Mouse (Mus musculus): ENCODE results near the gene Fat3. TPM values are rescaled to one million over a fixed set of nuclear protein-coding genes. Genes with fewer than 3 reads are reported as not detected.

Gene Fat3
- total RNA-seq, 2 experiments from 2014 or later = not detected

GRCm38 (mm10) chr9:16312599-16313197 is 188.4 kb downstream of the Fat3 start:
- peak; percentile 86 for ATAC-seq (replicated peaks; ENCODE audit: poor library complexity)

- ATAC-seq (replicated peaks; ENCODE audit: poor library complexity) = no peak
These were observed 189.9 kb downstream of the Fat3 start for GRCm38 (mm10) chr9:16310855-16311848.

GRCm38 (mm10) chr9:16310305-16310704 is 190.8 kb downstream of the Fat3 start:
- no peak for ATAC-seq (replicated peaks; ENCODE audit: poor library complexity)

GRCm38 (mm10) chr9:16307789-16308188 is 193.3 kb downstream of the Fat3 start:
- ATAC-seq (replicated peaks; ENCODE audit: poor library complexity) = no peak

GRCm38 (mm10) chr9:16306222-16306621 is 194.9 kb downstream of the Fat3 start:
- ATAC-seq (replicated peaks; ENCODE audit: poor library complexity) = no peak

- ATAC-seq (replicated peaks; ENCODE audit: poor library complexity) = no peak
These were observed 195.5 kb downstream of the Fat3 start for GRCm38 (mm10) chr9:16305396-16306086.

GRCm38 (mm10) chr9:16304949-16305348 is 196.1 kb downstream of the Fat3 start:
- ATAC-seq (replicated peaks; ENCODE audit: poor library complexity) = no peak

GRCm38 (mm10) chr9:16302484-16302883 is 198.6 kb downstream of the Fat3 start:
- no peak for ATAC-seq (replicated peaks; ENCODE audit: poor library complexity)

GRCm38 (mm10) chr9:16297935-16298334 is 203.2 kb downstream of the Fat3 start:
- ATAC-seq (replicated peaks; ENCODE audit: poor library complexity) = 0 out of 2 replicates have a peak, but pooled peaks have one; percentile 37

GRCm38 (mm10) chr9:16293928-16294806 is 206.9 kb downstream of the Fat3 start:
- ATAC-seq (replicated peaks; ENCODE audit: poor library complexity) = no peak

GRCm38 (mm10) chr9:16292492-16292891 is 208.6 kb downstream of the Fat3 start:
- ATAC-seq (replicated peaks; ENCODE audit: poor library complexity) = no peak

- no peak for ATAC-seq (replicated peaks; ENCODE audit: poor library complexity)
These were observed 210.2 kb downstream of the Fat3 start for GRCm38 (mm10) chr9:16290911-16291310.

GRCm38 (mm10) chr9:16283033-16283432 is 218.1 kb downstream of the Fat3 start:
- ATAC-seq (replicated peaks; ENCODE audit: poor library complexity) = no peak

- ATAC-seq (replicated peaks; ENCODE audit: poor library complexity) = no peak
These were observed 218.7 kb downstream of the Fat3 start for GRCm38 (mm10) chr9:16282291-16282804.

- no peak for ATAC-seq (replicated peaks; ENCODE audit: poor library complexity)
These were observed 225.5 kb downstream of the Fat3 start for GRCm38 (mm10) chr9:16275589-16275988.

GRCm38 (mm10) chr9:16274130-16274529 is 227.0 kb downstream of the Fat3 start:
- no peak for ATAC-seq (replicated peaks; ENCODE audit: poor library complexity)

- ATAC-seq (replicated peaks; ENCODE audit: poor library complexity) = no peak
These were observed 228.3 kb downstream of the Fat3 start for GRCm38 (mm10) chr9:16272810-16273209.

- no peak for ATAC-seq (replicated peaks; ENCODE audit: poor library complexity)
These were observed 230.3 kb downstream of the Fat3 start for GRCm38 (mm10) chr9:16270768-16271114.

GRCm38 (mm10) chr9:16270056-16270767 is 230.9 kb downstream of the Fat3 start:
- no peak for ATAC-seq (replicated peaks; ENCODE audit: poor library complexity)

- no peak for ATAC-seq (replicated peaks; ENCODE audit: poor library complexity)
These were observed 235.6 kb downstream of the Fat3 start for GRCm38 (mm10) chr9:16265519-16265918.
